Mouse (Mus musculus): ENCODE data around the gene Scrt2. TPM values are rescaled to one million over a fixed set of nuclear protein-coding genes. Genes with fewer than 3 reads are reported as not detected.

Scrt2 gene
- polyA plus RNA-seq, 1 experiment from 2014 or later: not detected

- Histone ChIP-seq H3K4me3 (ENCODE audit: low read length) (no peak overlapping the region), H3K9ac (ENCODE audit: low read depth, low read length) (no peak overlapping the region), H3K4me2 (ENCODE audit: low read depth, low read length) (no peak overlapping the region), H3K4me1 (ENCODE audit: control insufficient read depth, insufficient read depth, low read length) (peaks cover 9% of the 10 kb centered on the region), H3K27ac (ENCODE audit: low read length) (no peak overlapping the region), H3K36me3 (ENCODE audit: control insufficient read depth, insufficient read depth, low read length) (no peaks in the 10 kb centered on the region), H3K27me3 (replicated peaks; ENCODE audit: control insufficient read depth, insufficient read depth, low read length) (peaks cover 2% of the 10 kb centered on the region; the same call in 1 of the 2 replicates), H3K9me3 (ENCODE audit: control insufficient read depth, low read length) (no peaks in the 10 kb centered on the region)
- WGBS: 67% methylated on average over 13 of the region's 13 CpGs
- no peak for ATAC-seq
Measured at GRCm38 (mm10) chr2:152101761-152102160, 20.4 kb downstream of the Scrt2 start.

GRCm38 (mm10) chr2:152102369-152102768 lies 21.0 kb downstream of the Scrt2 start:
- no peaks in the 10 kb centered on the region for H3K9me3 ChIP-seq (ENCODE audit: control insufficient read depth, low read length)
- H3K36me3 ChIP-seq (ENCODE audit: control insufficient read depth, insufficient read depth, low read length): no peaks in the 10 kb centered on the region
- no peak overlapping the region for H3K4me3 ChIP-seq (ENCODE audit: low read length)
- no peak for ATAC-seq
- H3K4me1 ChIP-seq (ENCODE audit: control insufficient read depth, insufficient read depth, low read length): peaks cover 9% of the 10 kb centered on the region
- no peak overlapping the region for H3K27ac ChIP-seq (ENCODE audit: low read length)
- peaks cover 2% of the 10 kb centered on the region; the same call in 1 of the 2 replicates for H3K27me3 ChIP-seq (replicated peaks; ENCODE audit: control insufficient read depth, insufficient read depth, low read length)
- H3K9ac ChIP-seq (ENCODE audit: low read depth, low read length): no peak overlapping the region
- WGBS: 52% methylated on average over 6 of the region's 6 CpGs
- H3K4me2 ChIP-seq (ENCODE audit: low read depth, low read length): no peak overlapping the region

GRCm38 (mm10) chr2:152104711-152105317 lies 23.5 kb downstream of the Scrt2 start:
- H3K27me3 ChIP-seq (replicated peaks; ENCODE audit: control insufficient read depth, insufficient read depth, low read length): no peaks in the 10 kb centered on the region; the same call in 1 of the 2 replicates
- H3K36me3 ChIP-seq (ENCODE audit: control insufficient read depth, insufficient read depth, low read length): peaks cover 4% of the 10 kb centered on the region; the same call in 1 of the 2 replicates
- H3K4me3 ChIP-seq (ENCODE audit: low read length): peak overlapping the region; percentile 77
- H3K4me2 ChIP-seq (ENCODE audit: low read depth, low read length): peak overlapping the region; percentile 78
- H3K9ac ChIP-seq (ENCODE audit: low read depth, low read length): peak overlapping the region; percentile 87
- ATAC-seq: peak; percentile 40
- peak overlapping the region; percentile 73 for H3K27ac ChIP-seq (ENCODE audit: low read length)
- 20% methylated on average over 17 of the region's 17 CpGs for WGBS
- peaks cover 14% of the 10 kb centered on the region for H3K4me1 ChIP-seq (ENCODE audit: control insufficient read depth, insufficient read depth, low read length)
- H3K9me3 ChIP-seq (ENCODE audit: control insufficient read depth, low read length): no peaks in the 10 kb centered on the region

GRCm38 (mm10) chr2:152105318-152106224 lies 24.2 kb downstream of the Scrt2 start, which contains the start of gene Srxn1:
Gene Srxn1, plus strand, starts transcription at chr2:152105516.
- H3K36me3 ChIP-seq (ENCODE audit: control insufficient read depth, insufficient read depth, low read length): peaks cover 4% of the 10 kb centered on the region; the same call in 1 of the 2 replicates
- H3K4me1 ChIP-seq (ENCODE audit: control insufficient read depth, insufficient read depth, low read length): peaks cover 16% of the 10 kb centered on the region
- WGBS: 1% methylated on average over 84 of the region's 84 CpGs
- H3K4me3 ChIP-seq (ENCODE audit: low read length): peak within 1 kb of the TSS; percentile 77
- H3K4me2 ChIP-seq (ENCODE audit: low read depth, low read length): peak within 1 kb of the TSS; percentile 78
- H3K9me3 ChIP-seq (ENCODE audit: control insufficient read depth, low read length): no peaks in the 10 kb centered on the region
- no peaks in the 10 kb centered on the region; the same call in 1 of the 2 replicates for H3K27me3 ChIP-seq (replicated peaks; ENCODE audit: control insufficient read depth, insufficient read depth, low read length)
- peak within 1 kb of the TSS; percentile 87 for H3K9ac ChIP-seq (ENCODE audit: low read depth, low read length)
- ATAC-seq: peak; percentile 90
- H3K27ac ChIP-seq (ENCODE audit: low read length): peak within 1 kb of the TSS; percentile 73

GRCm38 (mm10) chr2:152106225-152106595 lies 24.9 kb downstream of the Scrt2 start:
- Histone ChIP-seq H3K9me3 (ENCODE audit: control insufficient read depth, low read length) (no peaks in the 10 kb centered on the region), H3K27me3 (replicated peaks; ENCODE audit: control insufficient read depth, insufficient read depth, low read length) (no peaks in the 10 kb centered on the region; the same call in 1 of the 2 replicates), H3K9ac (ENCODE audit: low read depth, low read length) (peak overlapping the region; percentile 87), H3K36me3 (ENCODE audit: control insufficient read depth, insufficient read depth, low read length) (peaks cover 4% of the 10 kb centered on the region; the same call in 1 of the 2 replicates), H3K27ac (ENCODE audit: low read length) (peak overlapping the region; percentile 73), H3K4me2 (ENCODE audit: low read depth, low read length) (peak overlapping the region; percentile 78), H3K4me3 (ENCODE audit: low read length) (peak overlapping the region; percentile 77), H3K4me1 (ENCODE audit: control insufficient read depth, insufficient read depth, low read length) (peaks cover 16% of the 10 kb centered on the region)
- WGBS: 75% methylated on average over 3 of the region's 3 CpGs
- ATAC-seq: no peak

GRCm38 (mm10) chr2:152106597-152106996 lies 25.3 kb downstream of the Scrt2 start:
- Histone ChIP-seq H3K27ac (ENCODE audit: low read length) (no peak overlapping the region), H3K4me1 (ENCODE audit: control insufficient read depth, insufficient read depth, low read length) (peaks cover 16% of the 10 kb centered on the region), H3K27me3 (replicated peaks; ENCODE audit: control insufficient read depth, insufficient read depth, low read length) (no peaks in the 10 kb centered on the region; the same call in 1 of the 2 replicates), H3K9me3 (ENCODE audit: control insufficient read depth, low read length) (no peaks in the 10 kb centered on the region), H3K4me3 (ENCODE audit: low read length) (peak overlapping the region; percentile 77), H3K36me3 (ENCODE audit: control insufficient read depth, insufficient read depth, low read length) (peaks cover 4% of the 10 kb centered on the region; the same call in 1 of the 2 replicates), H3K9ac (ENCODE audit: low read depth, low read length) (peak overlapping the region; percentile 87; the same call in 1 of the 2 replicates), H3K4me2 (ENCODE audit: low read depth, low read length) (peak overlapping the region; percentile 78)
- 94% methylated on average over 10 of the region's 10 CpGs for WGBS
- no peak for ATAC-seq

GRCm38 (mm10) chr2:152108702-152109101 lies 27.4 kb downstream of the Scrt2 start:
- Histone ChIP-seq H3K4me2 (ENCODE audit: low read depth, low read length) (no peak overlapping the region), H3K27ac (ENCODE audit: low read length) (no peak overlapping the region), H3K27me3 (replicated peaks; ENCODE audit: control insufficient read depth, insufficient read depth, low read length) (no peaks in the 10 kb centered on the region), H3K36me3 (ENCODE audit: control insufficient read depth, insufficient read depth, low read length) (peaks cover 4% of the 10 kb centered on the region; the same call in 1 of the 2 replicates), H3K9me3 (ENCODE audit: control insufficient read depth, low read length) (no peaks in the 10 kb centered on the region), H3K4me1 (ENCODE audit: control insufficient read depth, insufficient read depth, low read length) (peaks cover 16% of the 10 kb centered on the region), H3K4me3 (ENCODE audit: low read length) (no peak overlapping the region), H3K9ac (ENCODE audit: low read depth, low read length) (no peak overlapping the region)
- no peak for ATAC-seq
- WGBS: 78% methylated on average over 7 of the region's 7 CpGs

GRCm38 (mm10) chr2:152109386-152109785 lies 28.1 kb downstream of the Scrt2 start:
- H3K27ac ChIP-seq (ENCODE audit: low read length): peak overlapping the region; percentile 67
- peaks cover 17% of the 10 kb centered on the region for H3K4me1 ChIP-seq (ENCODE audit: control insufficient read depth, insufficient read depth, low read length)
- H3K27me3 ChIP-seq (replicated peaks; ENCODE audit: control insufficient read depth, insufficient read depth, low read length): peaks cover 3% of the 10 kb centered on the region; the same call in 1 of the 2 replicates
- WGBS: 63% methylated on average over 5 of the region's 5 CpGs
- peaks cover 4% of the 10 kb centered on the region; the same call in 1 of the 2 replicates for H3K36me3 ChIP-seq (ENCODE audit: control insufficient read depth, insufficient read depth, low read length)
- H3K4me2 ChIP-seq (ENCODE audit: low read depth, low read length): no peak overlapping the region
- peak; percentile 55 for ATAC-seq
- H3K9ac ChIP-seq (ENCODE audit: low read depth, low read length): no peak overlapping the region
- no peaks in the 10 kb centered on the region for H3K9me3 ChIP-seq (ENCODE audit: control insufficient read depth, low read length)
- H3K4me3 ChIP-seq (ENCODE audit: low read length): no peak overlapping the region

GRCm38 (mm10) chr2:152111311-152111710 lies 30.0 kb downstream of the Scrt2 start:
- peaks cover 4% of the 10 kb centered on the region; the same call in 1 of the 2 replicates for H3K36me3 ChIP-seq (ENCODE audit: control insufficient read depth, insufficient read depth, low read length)
- no peak overlapping the region for H3K4me3 ChIP-seq (ENCODE audit: low read length)
- no peak overlapping the region for H3K4me2 ChIP-seq (ENCODE audit: low read depth, low read length)
- peaks cover 4% of the 10 kb centered on the region; the same call in 1 of the 2 replicates for H3K27me3 ChIP-seq (replicated peaks; ENCODE audit: control insufficient read depth, insufficient read depth, low read length)
- H3K9me3 ChIP-seq (ENCODE audit: control insufficient read depth, low read length): no peaks in the 10 kb centered on the region
- 74% methylated on average over 2 of the region's 2 CpGs for WGBS
- ATAC-seq: no peak
- no peak overlapping the region for H3K27ac ChIP-seq (ENCODE audit: low read length)
- H3K9ac ChIP-seq (ENCODE audit: low read depth, low read length): no peak overlapping the region
- H3K4me1 ChIP-seq (ENCODE audit: control insufficient read depth, insufficient read depth, low read length): peaks cover 12% of the 10 kb centered on the region
